Mouse (Mus musculus): ENCODE data around the gene Smim7. TPM values are rescaled to one million over a fixed set of nuclear protein-coding genes. Genes with fewer than 3 reads are reported as not detected.

Smim7 gene
- 100 to 1,000 TPM; 120 to 122 TPM for total RNA-seq (2021)

- peak; percentile 99 for DNase-seq
- intact Hi-C loops (cut with DNase I), result loop anchor here (2.0 kb wide), 1 partner anchor 78 kb away; the partner anchor contains the start of gene Slc35e1
Observed at GRCm38 (mm10) chr8:72570633-72571610, at the start of gene Smim7. TSS of gene Smim7 (minus strand) at chr8:72571088.

GRCm38 (mm10) chr8:72590198-72590597, 19.3 kb upstream of the Smim7 start:
- peak; percentile 60 to 69 for DNase-seq
- intact Hi-C loops (cut with DNase I), result no loop called here

DNA sequence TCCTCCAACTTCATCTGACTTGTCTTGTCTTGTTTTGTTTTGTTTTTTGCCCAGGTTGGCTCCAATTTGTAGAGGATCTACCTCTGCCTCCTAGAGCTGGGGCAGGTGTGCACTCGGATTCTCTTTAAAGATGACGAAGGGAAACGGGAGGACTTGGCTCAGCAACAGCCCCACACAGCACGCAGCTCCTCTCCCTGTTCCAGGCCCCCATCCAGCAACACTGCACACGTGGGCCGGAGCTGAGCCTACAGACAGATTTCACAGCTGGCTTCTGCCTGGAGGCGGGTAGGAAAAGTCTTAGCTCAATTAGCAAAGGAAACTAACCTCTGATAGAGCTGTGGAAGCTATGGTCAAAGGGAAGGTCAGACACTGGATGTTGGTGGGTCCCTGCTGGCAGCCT, 18.4 kb upstream of the Smim7 start:
- intact Hi-C loops (cut with DNase I), result no loop called here
- peak; percentile 70 to 80 for DNase-seq

GRCm38 (mm10) chr8:72588865-72589264, 18.0 kb upstream of the Smim7 start:
- intact Hi-C loops (cut with DNase I), result no loop called here
- no peak for DNase-seq

DNA sequence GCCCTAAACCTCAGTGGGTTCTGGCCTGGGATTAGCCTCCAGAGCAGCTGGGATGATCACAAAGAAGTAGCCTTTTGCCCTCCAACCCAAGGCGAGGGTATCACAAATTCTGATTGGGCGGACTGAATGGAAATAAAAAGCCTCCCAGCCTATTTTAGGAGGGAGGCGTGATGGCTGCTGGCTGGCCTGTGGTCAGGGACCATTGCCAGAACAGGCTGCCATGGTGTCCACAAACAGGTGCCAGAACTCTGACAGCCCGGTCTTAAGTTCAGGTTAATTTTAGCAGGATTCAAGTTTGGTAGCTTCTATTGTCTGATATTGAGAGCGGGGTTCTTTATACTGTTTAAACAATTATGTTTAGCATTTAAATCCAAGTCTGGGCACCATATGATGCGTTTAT, 16.9 kb upstream of the Smim7 start:
- intact Hi-C loops (cut with DNase I), result no loop called here
- peak; percentile 83 to 88 for DNase-seq

DNA sequence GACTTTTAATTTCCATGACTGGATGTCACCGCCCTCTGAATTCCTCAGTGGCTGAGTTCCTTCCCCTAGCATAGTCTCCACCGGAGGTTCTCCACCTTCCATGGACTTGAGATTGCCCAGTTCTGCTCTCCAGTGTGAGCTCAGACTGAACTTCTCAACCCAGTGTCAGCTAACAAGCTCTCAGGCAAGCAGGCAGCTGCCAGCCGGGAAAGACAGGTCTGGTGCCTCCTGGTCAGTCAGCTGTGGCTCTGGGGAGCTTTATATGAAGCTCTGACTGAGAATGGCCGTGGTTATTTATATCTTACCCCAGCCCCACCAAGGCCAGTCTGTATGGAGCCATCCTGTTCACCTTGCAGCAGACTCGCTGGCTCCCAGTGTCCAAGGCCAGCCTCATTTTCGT, 13.5 kb upstream of the Smim7 start:
- intact Hi-C loops (cut with DNase I), result no loop called here
- DNase-seq, result peak; percentile 36 to 55

- intact Hi-C loops (cut with DNase I), result no loop called here
- DNase-seq, result peak; percentile 77 to 79
Observed at GRCm38 (mm10) chr8:72583056-72583771, 12.3 kb upstream of the Smim7 start.

DNA sequence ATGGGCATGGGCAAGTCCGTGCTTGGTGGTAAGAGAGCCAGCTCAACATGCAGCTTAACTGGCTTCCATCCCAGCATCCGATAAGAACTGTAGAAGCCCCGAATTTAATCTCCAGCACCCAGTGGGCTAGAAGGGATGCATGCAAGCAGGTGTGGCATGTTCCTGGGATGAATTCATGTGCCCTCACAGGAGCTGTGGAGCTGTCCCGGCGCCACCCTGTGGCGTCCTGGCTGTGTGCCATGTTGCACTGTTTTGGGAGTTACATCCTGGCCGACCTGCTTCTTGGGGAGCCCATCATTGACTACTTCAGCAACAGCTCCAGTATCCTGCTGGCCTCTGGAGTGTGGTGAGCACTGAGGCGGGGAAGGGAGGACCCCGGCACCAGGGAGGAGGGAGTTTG, 8.5 kb upstream of the Smim7 start:
- intact Hi-C loops (cut with DNase I), result no loop called here
- peak; percentile 26 to 36 for DNase-seq

DNA sequence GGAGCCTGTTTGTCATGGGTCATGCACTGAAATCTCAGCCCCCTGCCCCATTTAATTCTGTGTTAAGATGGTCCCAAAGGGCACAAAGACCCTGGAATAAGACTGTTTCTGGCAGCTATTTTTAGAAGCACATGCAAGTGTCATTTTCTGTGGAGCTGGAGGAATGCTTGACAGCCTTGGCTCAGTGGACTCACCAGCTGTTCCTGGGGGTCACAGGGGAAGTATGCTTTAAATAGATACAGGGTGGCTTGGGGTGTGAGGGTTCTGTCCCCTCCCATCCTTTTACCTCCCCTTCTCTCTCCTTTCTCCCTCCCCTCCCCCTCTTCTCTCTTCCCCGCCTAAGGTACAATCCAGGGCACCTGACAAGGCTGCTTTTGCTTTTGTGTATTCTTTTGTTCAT, 7.1 kb upstream of the Smim7 start:
- DNase-seq, result peak; percentile 58 to 59
- intact Hi-C loops (cut with DNase I), result no loop called here

DNA sequence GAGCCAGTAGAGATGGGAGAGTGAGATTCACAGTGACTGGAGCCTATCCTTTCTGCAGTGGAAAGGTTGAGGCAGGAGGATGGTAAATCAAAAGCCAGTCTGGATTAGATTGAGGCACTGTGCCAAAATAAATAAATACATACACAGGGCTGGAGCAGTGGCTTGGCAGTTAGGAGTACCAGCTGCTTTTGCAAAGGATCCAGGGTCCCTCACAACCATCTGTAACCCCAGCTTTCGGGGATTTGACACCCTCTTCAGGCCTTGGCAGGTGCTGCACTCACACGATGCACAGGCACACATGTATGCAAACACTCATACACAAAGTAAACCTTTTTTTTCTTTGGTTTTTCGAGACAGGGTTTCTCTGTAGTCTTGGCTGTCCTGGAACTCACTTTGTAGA, 6.4 kb upstream of the Smim7 start:
- intact Hi-C loops (cut with DNase I), result no loop called here
- no peak for DNase-seq

DNA sequence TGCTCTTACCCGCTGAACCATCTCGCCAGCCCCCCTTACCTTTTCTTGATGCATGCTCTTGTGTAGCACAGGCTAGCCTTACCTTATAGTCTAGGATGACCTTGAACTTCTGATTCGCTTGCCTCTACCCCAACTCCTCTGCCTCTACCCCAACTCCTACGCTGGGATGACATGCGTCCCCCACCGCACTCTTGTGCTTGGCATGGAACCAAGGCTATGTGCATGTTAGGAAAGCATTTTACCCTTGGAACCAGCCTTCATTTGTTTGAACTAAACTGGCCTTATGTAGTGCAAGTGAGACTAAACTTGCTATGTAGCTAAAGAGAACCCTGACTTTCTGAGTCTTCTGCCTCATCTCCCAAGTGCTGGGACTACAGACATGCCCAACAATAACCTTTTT, 5.0 kb upstream of the Smim7 start:
- intact Hi-C loops (cut with DNase I), result no loop called here

GRCm38 (mm10) chr8:72573450-72573849, 2.6 kb upstream of the Smim7 start:
- no peak for DNase-seq
- intact Hi-C loops (cut with DNase I), result no loop called here

More for the DNA sequence above, 5.0 kb upstream of the Smim7 start:
- DNase-seq, result no peak

GRCm38 (mm10) chr8:72572507-72572906, 1.6 kb upstream of the Smim7 start:
- peak; percentile 53 to 57 for DNase-seq
- intact Hi-C loops (cut with DNase I), result no loop called here

DNA sequence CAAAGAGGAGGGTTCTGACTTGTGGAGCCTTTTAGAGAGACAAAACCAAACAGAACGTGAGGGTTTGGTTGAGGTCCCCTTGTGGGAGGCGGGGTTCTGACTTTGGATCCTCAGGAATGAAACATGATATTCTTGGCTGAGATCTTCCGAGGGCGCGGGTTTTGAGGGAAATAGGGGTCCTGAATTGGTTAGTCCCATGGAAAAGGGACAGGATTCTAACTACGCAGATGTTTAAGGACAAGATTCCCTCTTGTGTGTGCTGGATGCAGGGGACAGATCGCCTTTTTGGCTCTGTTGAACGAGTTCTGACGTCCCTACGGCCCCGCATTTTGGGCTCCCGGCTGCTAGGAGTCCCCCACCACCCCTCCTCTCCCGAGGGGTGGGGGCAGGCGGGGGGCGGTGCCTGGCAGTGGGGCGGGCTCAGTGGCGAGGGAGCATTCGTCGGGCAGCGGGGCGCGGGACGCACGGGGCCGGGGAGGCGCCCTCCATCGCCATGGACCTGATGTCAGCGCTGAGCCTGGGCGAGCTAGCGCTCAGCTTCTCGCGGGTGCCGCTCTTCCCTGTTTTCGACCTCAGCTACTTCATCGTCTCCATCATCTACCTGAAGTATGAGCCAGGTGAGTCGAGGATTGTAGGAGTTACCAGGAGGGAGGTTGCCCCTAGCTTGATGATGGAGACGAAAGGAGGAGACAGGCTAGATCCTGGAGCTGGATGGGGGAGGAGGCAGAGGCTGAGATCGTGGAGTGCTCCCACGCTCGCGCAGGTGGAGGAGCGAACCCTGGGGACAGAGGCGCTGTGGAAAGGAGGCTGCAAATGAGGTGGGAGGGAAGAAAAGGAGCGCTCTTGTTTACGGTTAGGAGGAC, 954 bp upstream of the Smim7 start, which contains the start of gene Tmem38a:
TSS of gene Tmem38a (plus strand) at position 445 of the 863 bp plus-strand sequence.
- intact Hi-C loops (cut with DNase I), result loop anchor here (2.0 kb wide), 1 partner anchor 79 kb away; the partner anchor contains the start of gene Slc35e1
- peak; percentile 87 to 88 for DNase-seq

- intact Hi-C loops (cut with DNase I), result no loop called here
- DNase-seq, result no peak
Observed at GRCm38 (mm10) chr8:72565970-72566369, 4.9 kb downstream of the Smim7 start.

DNA sequence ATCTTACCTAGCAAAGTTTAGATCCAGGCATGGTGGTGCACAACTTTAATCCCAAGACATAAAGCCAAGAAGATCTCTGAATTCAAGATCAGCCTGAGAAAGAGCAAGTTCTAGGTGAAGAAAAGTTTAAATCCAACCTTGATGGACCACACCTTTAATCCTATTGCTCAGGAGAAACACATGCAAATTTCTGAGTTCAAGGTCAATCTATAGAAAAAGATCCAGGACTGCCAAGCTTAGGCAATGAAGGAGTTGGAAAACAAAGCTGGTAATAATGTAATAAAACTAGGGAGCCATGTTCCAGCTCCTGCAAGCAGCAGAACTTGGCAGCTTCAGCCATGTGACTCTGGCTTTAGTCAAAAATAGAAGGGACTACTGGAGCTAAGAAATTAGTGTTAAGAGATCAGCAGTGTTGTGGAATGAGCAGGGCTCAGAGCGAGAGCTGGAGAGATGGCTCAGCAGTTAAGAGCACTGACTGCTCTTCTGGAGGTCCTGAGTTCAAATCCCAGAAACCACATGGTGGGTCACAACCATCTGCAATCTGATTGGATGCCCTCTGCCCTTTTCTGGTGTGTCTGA, 9.7 kb downstream of the Smim7 start:
- DNase-seq, result peak; percentile 28 to 36
- intact Hi-C loops (cut with DNase I), result no loop called here

DNA sequence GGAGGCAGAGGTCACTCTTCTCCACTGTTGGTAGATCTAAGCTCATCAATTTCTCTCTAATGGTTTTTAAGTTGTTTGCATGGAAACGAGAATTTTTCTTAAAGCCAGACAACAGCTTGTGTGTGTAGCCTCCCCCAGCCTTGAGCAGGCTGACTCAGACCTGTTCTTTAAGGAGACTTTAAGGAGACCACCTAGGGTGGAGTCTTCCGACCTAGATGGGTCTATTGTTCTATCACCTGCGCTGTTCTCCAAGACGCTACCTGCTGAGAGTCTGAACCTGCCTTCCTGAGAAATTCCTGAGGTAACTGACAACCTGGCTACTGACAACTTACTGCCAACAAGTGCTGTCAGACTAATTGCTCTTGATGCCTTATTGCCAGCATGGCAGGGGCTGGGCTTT, 15.1 kb downstream of the Smim7 start:
- DNase-seq, result no peak
- intact Hi-C loops (cut with DNase I), result no loop called here

GRCm38 (mm10) chr8:72549314-72549892, 21.5 kb downstream of the Smim7 start:
- peak; percentile 35 to 49 for DNase-seq
- intact Hi-C loops (cut with DNase I), result loop anchor here (5.0 kb wide), 1 partner anchor 127 kb away; the partner anchor contains the start of gene Eps15l1

GRCm38 (mm10) chr8:72548644-72549313, 22.1 kb downstream of the Smim7 start:
- intact Hi-C loops (cut with DNase I), result loop anchor here (1.0 to 5.0 kb wide), 2 partner anchors 56 to 126 kb away; partner anchors contain the start of genes Eps15l1 and Slc35e1
- no peak for DNase-seq

Measured in heart, postnatal 10 days (tissue).